Mouse (Mus musculus): ENCODE results near the gene Ms4a4a. TPM values are rescaled to one million over a fixed set of nuclear protein-coding genes. Genes with fewer than 3 reads are reported as not detected.
"Not testable (repeated sequence)": the region's sequence is repeated elsewhere in the genome, so short reads cannot be mapped to it uniquely, and the experiment has no call there.

Ms4a4a gene
- polyA plus RNA-seq, 1 experiment from 2014 or later: 1.1 TPM

GRCm38 (mm10) chr19:11407428-11407827 is 32.1 kb downstream of the Ms4a4a start:
- DNase-seq (ENCODE audit: low spot score) (no peak), ATAC-seq (replicated peaks; ENCODE audit: insufficient number of reproducible peaks, low FRiP score, low TSS enrichment, low read depth) (no peak)
- Histone ChIP-seq H3K4me3 (ENCODE audit: low read depth, low read length) (no peak overlapping the region), H3K27me3 (ENCODE audit: control insufficient read depth, insufficient read depth, low read length) (no peaks in the 10 kb centered on the region), H3K9ac (replicated peaks; ENCODE audit: low read length) (no peak overlapping the region), H3K9me3 (replicated peaks; ENCODE audit: control insufficient read depth, low read length) (no peaks in the 10 kb centered on the region), H3K36me3 (replicated peaks; ENCODE audit: control insufficient read depth, insufficient read depth, low read depth, low read length) (no peaks in the 10 kb centered on the region), H3K4me2 (ENCODE audit: low read depth, low read length) (no peak overlapping the region), H3K27ac (replicated peaks; ENCODE audit: low read depth, low read length) (no peak overlapping the region), H3K4me1 (ENCODE audit: control insufficient read depth, insufficient read depth, low read length) (no peaks in the 10 kb centered on the region)

- no peak overlapping the region for H3K9ac ChIP-seq (replicated peaks; ENCODE audit: low read length)
- no peak overlapping the region for H3K4me3 ChIP-seq (ENCODE audit: low read depth, low read length)
- ATAC-seq (replicated peaks; ENCODE audit: insufficient number of reproducible peaks, low FRiP score, low TSS enrichment, low read depth): no peak
- DNase-seq (ENCODE audit: low spot score): no peak
- H3K27me3 ChIP-seq (ENCODE audit: control insufficient read depth, insufficient read depth, low read length): no peaks in the 10 kb centered on the region
- H3K36me3 ChIP-seq (replicated peaks; ENCODE audit: control insufficient read depth, insufficient read depth, low read depth, low read length): no peaks in the 10 kb centered on the region
- 88% methylated on average over 1 of the region's 1 CpGs for WGBS
- no peaks in the 10 kb centered on the region for H3K9me3 ChIP-seq (replicated peaks; ENCODE audit: control insufficient read depth, low read length)
- H3K4me1 ChIP-seq (ENCODE audit: control insufficient read depth, insufficient read depth, low read length): no peaks in the 10 kb centered on the region
- no peak overlapping the region for H3K27ac ChIP-seq (replicated peaks; ENCODE audit: low read depth, low read length)
- H3K4me2 ChIP-seq (ENCODE audit: low read depth, low read length): no peak overlapping the region
Measured at GRCm38 (mm10) chr19:11408591-11408990, 33.3 kb downstream of the Ms4a4a start.

GRCm38 (mm10) chr19:11411640-11412039 is 36.3 kb downstream of the Ms4a4a start:
- Histone ChIP-seq H3K9me3 (replicated peaks; ENCODE audit: control insufficient read depth, low read length) (no peaks in the 10 kb centered on the region), H3K4me3 (ENCODE audit: low read depth, low read length) (no peak overlapping the region), H3K4me1 (ENCODE audit: control insufficient read depth, insufficient read depth, low read length) (no peaks in the 10 kb centered on the region), H3K4me2 (ENCODE audit: low read depth, low read length) (no peak overlapping the region), H3K36me3 (replicated peaks; ENCODE audit: control insufficient read depth, insufficient read depth, low read depth, low read length) (no peaks in the 10 kb centered on the region), H3K27me3 (ENCODE audit: control insufficient read depth, insufficient read depth, low read length) (no peaks in the 10 kb centered on the region), H3K9ac (replicated peaks; ENCODE audit: low read length) (no peak overlapping the region), H3K27ac (replicated peaks; ENCODE audit: low read depth, low read length) (no peak overlapping the region)
- ATAC-seq (replicated peaks; ENCODE audit: insufficient number of reproducible peaks, low FRiP score, low TSS enrichment, low read depth) (no peak), DNase-seq (ENCODE audit: low spot score) (no peak)
- WGBS: 89% methylated on average over 1 of the region's 1 CpGs

- DNase-seq (ENCODE audit: low spot score): no peak
- no peak overlapping the region for H3K27ac ChIP-seq (replicated peaks; ENCODE audit: low read depth, low read length)
- WGBS: 100% methylated on average over 1 of the region's 1 CpGs
Measured at GRCm38 (mm10) chr19:11414084-11414483, 38.8 kb downstream of the Ms4a4a start.

GRCm38 (mm10) chr19:11415581-11415980 is 40.3 kb downstream of the Ms4a4a start:
- Histone ChIP-seq H3K4me2 (ENCODE audit: low read depth, low read length) (no peak overlapping the region), H3K27ac (replicated peaks; ENCODE audit: low read depth, low read length) (no peak overlapping the region), H3K9ac (replicated peaks; ENCODE audit: low read length) (no peak overlapping the region), H3K4me1 (ENCODE audit: control insufficient read depth, insufficient read depth, low read length) (no peaks in the 10 kb centered on the region), H3K4me3 (ENCODE audit: low read depth, low read length) (no peak overlapping the region), H3K9me3 (replicated peaks; ENCODE audit: control insufficient read depth, low read length) (no peaks in the 10 kb centered on the region), H3K27me3 (ENCODE audit: control insufficient read depth, insufficient read depth, low read length) (no peaks in the 10 kb centered on the region), H3K36me3 (replicated peaks; ENCODE audit: control insufficient read depth, insufficient read depth, low read depth, low read length) (no peaks in the 10 kb centered on the region)
- ATAC-seq (replicated peaks; ENCODE audit: insufficient number of reproducible peaks, low FRiP score, low TSS enrichment, low read depth) (no peak), DNase-seq (ENCODE audit: low spot score) (no peak)
- 70% methylated on average over 3 of the region's 3 CpGs for WGBS

More at GRCm38 (mm10) chr19:11414084-11414483, 38.8 kb downstream of the Ms4a4a start:
- no peak overlapping the region for H3K4me2 ChIP-seq (ENCODE audit: low read depth, low read length)
- no peaks in the 10 kb centered on the region for H3K9me3 ChIP-seq (replicated peaks; ENCODE audit: control insufficient read depth, low read length)
- H3K27me3 ChIP-seq (ENCODE audit: control insufficient read depth, insufficient read depth, low read length): no peaks in the 10 kb centered on the region
- H3K36me3 ChIP-seq (replicated peaks; ENCODE audit: control insufficient read depth, insufficient read depth, low read depth, low read length): no peaks in the 10 kb centered on the region
- H3K4me3 ChIP-seq (ENCODE audit: low read depth, low read length): no peak overlapping the region
- H3K4me1 ChIP-seq (ENCODE audit: control insufficient read depth, insufficient read depth, low read length): no peaks in the 10 kb centered on the region
- no peak overlapping the region for H3K9ac ChIP-seq (replicated peaks; ENCODE audit: low read length)
- ATAC-seq (replicated peaks; ENCODE audit: insufficient number of reproducible peaks, low FRiP score, low TSS enrichment, low read depth): no peak

GRCm38 (mm10) chr19:11418865-11419264 is 43.5 kb downstream of the Ms4a4a start:
- not testable (repeated sequence) for H3K4me2 ChIP-seq (ENCODE audit: low read depth, low read length); H3K4me1 ChIP-seq (ENCODE audit: control insufficient read depth, insufficient read depth, low read length); H3K27ac ChIP-seq (replicated peaks; ENCODE audit: low read depth, low read length); H3K36me3 ChIP-seq (replicated peaks; ENCODE audit: control insufficient read depth, insufficient read depth, low read depth, low read length); H3K4me3 ChIP-seq (ENCODE audit: low read depth, low read length); H3K27me3 ChIP-seq (ENCODE audit: control insufficient read depth, insufficient read depth, low read length); ATAC-seq (replicated peaks; ENCODE audit: insufficient number of reproducible peaks, low FRiP score, low TSS enrichment, low read depth); H3K9me3 ChIP-seq (replicated peaks; ENCODE audit: control insufficient read depth, low read length); H3K9ac ChIP-seq (replicated peaks; ENCODE audit: low read length); DNase-seq (ENCODE audit: low spot score)
- 39% methylated on average over 1 of the region's 3 CpGs for WGBS

GRCm38 (mm10) chr19:11431209-11431608 is 55.9 kb downstream of the Ms4a4a start:
- H3K27me3 ChIP-seq (ENCODE audit: control insufficient read depth, insufficient read depth, low read length); ATAC-seq (replicated peaks; ENCODE audit: insufficient number of reproducible peaks, low FRiP score, low TSS enrichment, low read depth); DNase-seq (ENCODE audit: low spot score); H3K36me3 ChIP-seq (replicated peaks; ENCODE audit: control insufficient read depth, insufficient read depth, low read depth, low read length); H3K4me3 ChIP-seq (ENCODE audit: low read depth, low read length); H3K27ac ChIP-seq (replicated peaks; ENCODE audit: low read depth, low read length); H3K9ac ChIP-seq (replicated peaks; ENCODE audit: low read length); H3K9me3 ChIP-seq (replicated peaks; ENCODE audit: control insufficient read depth, low read length); H3K4me1 ChIP-seq (ENCODE audit: control insufficient read depth, insufficient read depth, low read length); H3K4me2 ChIP-seq (ENCODE audit: low read depth, low read length): not testable (repeated sequence)
- 88% methylated on average over 1 of the region's 1 CpGs for WGBS

- no peak for ATAC-seq (replicated peaks; ENCODE audit: insufficient number of reproducible peaks, low FRiP score, low TSS enrichment, low read depth)
- Histone ChIP-seq H3K4me3 (ENCODE audit: low read depth, low read length) (no peak overlapping the region), H3K27ac (replicated peaks; ENCODE audit: low read depth, low read length) (no peak overlapping the region), H3K9ac (replicated peaks; ENCODE audit: low read length) (no peak overlapping the region), H3K4me2 (ENCODE audit: low read depth, low read length) (no peak overlapping the region), H3K27me3 (ENCODE audit: control insufficient read depth, insufficient read depth, low read length) (no peaks in the 10 kb centered on the region), H3K4me1 (ENCODE audit: control insufficient read depth, insufficient read depth, low read length) (no peaks in the 10 kb centered on the region), H3K36me3 (replicated peaks; ENCODE audit: control insufficient read depth, insufficient read depth, low read depth, low read length) (no peaks in the 10 kb centered on the region), H3K9me3 (replicated peaks; ENCODE audit: control insufficient read depth, low read length) (no peaks in the 10 kb centered on the region)
- WGBS: 89% methylated on average over 4 of the region's 4 CpGs
- DNase-seq (ENCODE audit: low spot score): no peak
Measured at GRCm38 (mm10) chr19:11435058-11435834, 59.9 kb downstream of the Ms4a4a start.
